Mouse (Mus musculus): ENCODE measurements around the gene Dock3. TPM values are rescaled to one million over a fixed set of nuclear protein-coding genes. Genes with fewer than 3 reads are reported as not detected.
"Not testable (repeated sequence)": the region's sequence is repeated elsewhere in the genome, so short reads cannot be mapped to it uniquely, and the experiment has no call there.

The Dock3 gene
- polyA plus RNA-seq, 1 experiment from 2014 or later = 23.4 TPM

- H3K4me3 ChIP-seq; H3K9ac ChIP-seq; H3K4me2 ChIP-seq; H3K9me3 ChIP-seq; H3K27ac ChIP-seq; ATAC-seq (replicated peaks); H3K4me1 ChIP-seq; H3K36me3 ChIP-seq (replicated peaks); H3K27me3 ChIP-seq (replicated peaks): not testable (repeated sequence)
- 93% methylated on average over 4 of the region's 4 CpGs for WGBS
These were observed 75.3 kb downstream of the Dock3 start for GRCm38 (mm10) chr9:107156388-107156787.

DNA sequence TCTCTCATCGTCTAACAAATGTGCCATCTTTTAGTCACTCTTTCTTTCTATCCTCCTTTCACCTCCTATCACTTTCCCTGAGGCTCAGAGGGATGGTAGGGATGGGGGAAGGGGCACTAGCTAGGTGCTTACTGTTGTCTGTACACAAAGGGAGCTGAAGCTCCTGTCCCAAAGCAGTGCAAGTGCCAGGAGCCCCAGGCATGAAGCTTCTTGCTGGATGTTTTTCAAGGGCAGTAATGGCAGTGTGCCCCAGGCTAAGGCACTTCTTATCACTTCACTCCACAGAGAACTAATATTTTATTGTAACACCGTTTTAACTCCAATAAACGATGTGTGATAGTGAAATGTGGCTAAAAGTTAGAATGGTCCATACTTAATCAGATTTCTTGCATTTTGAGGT, 118.9 kb downstream of the Dock3 start:
- no peak for ATAC-seq (replicated peaks)
- Histone ChIP-seq H3K36me3 (replicated peaks) (no peaks in the 10 kb centered on the region), H3K9ac (no peak overlapping the region), H3K27me3 (replicated peaks) (no peaks in the 10 kb centered on the region), H3K9me3 (no peaks in the 10 kb centered on the region), H3K4me1 (no peaks in the 10 kb centered on the region), H3K4me3 (no peak overlapping the region), H3K4me2 (no peak overlapping the region), H3K27ac (no peak overlapping the region)
- 61% methylated on average over 3 of the region's 3 CpGs for WGBS

DNA sequence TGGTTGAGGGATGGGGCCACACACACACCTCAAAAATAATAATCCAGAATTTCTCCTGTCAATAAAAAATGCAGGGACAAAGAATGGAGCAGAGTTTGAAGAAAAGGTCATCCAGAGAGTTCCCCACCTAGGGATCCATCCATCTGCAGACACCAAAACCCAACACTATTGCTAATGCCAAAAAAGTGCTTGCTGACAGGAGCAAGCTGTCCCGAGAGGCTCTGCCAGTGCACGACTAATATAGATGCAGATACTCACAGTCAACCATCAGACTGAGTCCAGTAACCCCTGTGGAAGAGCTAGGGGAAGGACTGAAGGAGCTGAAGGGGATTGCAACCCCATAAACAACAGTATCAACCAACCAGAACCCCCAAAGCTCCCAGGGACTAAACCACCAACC, 119.7 kb downstream of the Dock3 start:
- no peak overlapping the region for H3K4me2 ChIP-seq
- WGBS = 79% methylated on average over 2 of the region's 2 CpGs
- no peak overlapping the region for H3K27ac ChIP-seq
- no peak overlapping the region for H3K4me3 ChIP-seq
- H3K4me1 ChIP-seq = no peaks in the 10 kb centered on the region
- H3K9ac ChIP-seq = no peak overlapping the region
- H3K36me3 ChIP-seq (replicated peaks) = no peaks in the 10 kb centered on the region
- H3K27me3 ChIP-seq (replicated peaks) = no peaks in the 10 kb centered on the region
- no peaks in the 10 kb centered on the region for H3K9me3 ChIP-seq
- no peak for ATAC-seq (replicated peaks)

GRCm38 (mm10) chr9:107099487-107099886, 132.2 kb downstream of the Dock3 start:
- Histone ChIP-seq H3K27me3 (replicated peaks) (no peaks in the 10 kb centered on the region), H3K36me3 (replicated peaks) (no peaks in the 10 kb centered on the region), H3K27ac (no peak overlapping the region), H3K9ac (no peak overlapping the region), H3K4me3 (no peak overlapping the region), H3K9me3 (no peaks in the 10 kb centered on the region), H3K4me2 (no peak overlapping the region), H3K4me1 (no peaks in the 10 kb centered on the region)
- WGBS = 76% methylated on average over 6 of the region's 6 CpGs
- ATAC-seq (replicated peaks) = no peak

DNA sequence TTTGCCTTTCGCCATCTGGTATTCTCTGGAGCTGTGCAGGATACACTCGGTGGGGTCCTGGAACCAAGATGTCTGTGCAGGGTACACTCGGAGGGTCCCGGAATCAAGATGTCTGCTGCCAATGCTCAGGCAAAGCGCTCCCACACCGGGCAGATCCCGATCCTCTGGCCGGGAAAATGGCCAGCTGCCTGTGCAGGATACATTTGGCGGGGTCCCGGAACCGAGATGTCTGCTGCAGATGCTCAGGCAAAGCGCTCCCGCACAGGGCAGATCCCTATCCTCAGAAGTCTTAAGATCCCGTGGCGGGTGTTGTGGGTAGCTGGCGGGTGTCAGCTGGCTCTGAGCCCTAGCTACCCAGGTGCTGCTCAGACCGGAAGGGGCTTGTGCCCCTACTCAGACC, 142.3 kb downstream of the Dock3 start:
- H3K4me3 ChIP-seq; H3K4me2 ChIP-seq; H3K4me1 ChIP-seq; H3K27me3 ChIP-seq (replicated peaks); H3K27ac ChIP-seq; H3K36me3 ChIP-seq (replicated peaks); H3K9ac ChIP-seq; H3K9me3 ChIP-seq; ATAC-seq (replicated peaks): not testable (repeated sequence)
- 77% methylated on average over 17 of the region's 17 CpGs for whole genome bisulfite sequencing

DNA sequence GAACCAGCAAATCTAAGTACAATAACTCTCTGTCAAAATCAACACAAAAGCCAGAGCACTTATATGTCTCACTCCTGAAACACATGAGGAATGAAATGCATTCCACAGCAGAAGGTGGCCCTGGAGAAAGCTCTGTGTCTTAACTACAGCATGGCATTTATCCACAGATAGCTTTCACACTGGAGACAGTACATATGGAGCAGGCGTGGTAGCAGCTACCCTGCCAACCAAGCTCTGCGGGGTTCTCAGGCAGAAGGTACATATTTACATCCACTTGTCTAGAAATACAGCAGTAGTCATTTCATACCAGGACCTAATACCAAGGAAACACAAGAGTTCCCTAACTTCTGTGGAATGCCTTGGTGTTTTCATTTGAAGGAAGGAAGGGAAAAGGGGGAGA, 144.2 kb downstream of the Dock3 start:
- H3K36me3 ChIP-seq (replicated peaks) = no peaks in the 10 kb centered on the region
- no peak overlapping the region for H3K4me3 ChIP-seq
- 78% methylated on average over 2 of the region's 2 CpGs for WGBS
- ATAC-seq (replicated peaks) = no peak
- no peaks in the 10 kb centered on the region for H3K9me3 ChIP-seq
- no peak overlapping the region for H3K4me2 ChIP-seq
- H3K9ac ChIP-seq = no peak overlapping the region
- H3K27me3 ChIP-seq (replicated peaks) = no peaks in the 10 kb centered on the region
- H3K4me1 ChIP-seq = no peaks in the 10 kb centered on the region
- no peak overlapping the region for H3K27ac ChIP-seq

DNA sequence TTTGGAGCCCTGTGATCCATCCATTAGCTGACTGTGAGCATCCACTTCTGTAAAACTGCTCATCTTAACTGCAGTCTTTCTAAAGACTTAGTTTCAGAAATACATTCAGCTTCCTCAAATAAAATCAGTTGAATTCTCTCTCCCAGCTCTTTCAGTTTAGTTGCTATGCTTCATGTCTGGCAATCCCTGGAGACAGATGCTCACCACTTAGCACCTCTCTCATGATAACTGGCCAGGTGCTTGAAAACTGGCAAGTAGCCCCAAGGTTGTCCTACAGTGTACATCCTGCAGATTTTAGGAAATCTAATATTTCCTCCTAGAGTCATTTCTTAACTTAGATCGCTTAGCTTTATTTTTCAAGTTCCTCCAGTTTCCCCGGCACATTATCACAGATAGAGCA, 193.8 kb downstream of the Dock3 start:
- no peak for ATAC-seq (replicated peaks)
- no peak overlapping the region for H3K4me3 ChIP-seq
- no peaks in the 10 kb centered on the region for H3K9me3 ChIP-seq
- H3K27me3 ChIP-seq (replicated peaks) = no peaks in the 10 kb centered on the region
- H3K4me1 ChIP-seq = no peaks in the 10 kb centered on the region
- H3K36me3 ChIP-seq (replicated peaks) = no peaks in the 10 kb centered on the region
- 97% methylated on average over 2 of the region's 2 CpGs for WGBS
- H3K9ac ChIP-seq = no peak overlapping the region
- H3K27ac ChIP-seq = no peak overlapping the region
- H3K4me2 ChIP-seq = no peak overlapping the region

GRCm38 (mm10) chr9:107027586-107027985, 204.1 kb downstream of the Dock3 start:
- H3K27ac ChIP-seq = no peak overlapping the region
- no peak for ATAC-seq (replicated peaks)
- H3K9ac ChIP-seq = no peak overlapping the region
- H3K4me2 ChIP-seq = no peak overlapping the region
- H3K4me1 ChIP-seq = no peaks in the 10 kb centered on the region
- WGBS = 77% methylated on average over 2 of the region's 2 CpGs
- no peaks in the 10 kb centered on the region for H3K9me3 ChIP-seq
- H3K4me3 ChIP-seq = no peak overlapping the region
- H3K27me3 ChIP-seq (replicated peaks) = no peaks in the 10 kb centered on the region
- no peaks in the 10 kb centered on the region for H3K36me3 ChIP-seq (replicated peaks)

- 82% methylated on average over 4 of the region's 4 CpGs for WGBS
- no peak for ATAC-seq (replicated peaks)
- H3K4me2 ChIP-seq = no peak overlapping the region
These were observed 221.9 kb downstream of the Dock3 start for GRCm38 (mm10) chr9:107009841-107010240.

GRCm38 (mm10) chr9:107003187-107003586, 228.5 kb downstream of the Dock3 start:
- no peak overlapping the region for H3K9ac ChIP-seq
- no peaks in the 10 kb centered on the region for H3K27me3 ChIP-seq (replicated peaks)
- WGBS = 90% methylated on average over 2 of the region's 2 CpGs
- H3K4me1 ChIP-seq = no peaks in the 10 kb centered on the region
- no peak overlapping the region for H3K27ac ChIP-seq
- no peak overlapping the region for H3K4me3 ChIP-seq
- H3K4me2 ChIP-seq = no peak overlapping the region
- ATAC-seq (replicated peaks) = no peak
- H3K9me3 ChIP-seq = no peaks in the 10 kb centered on the region
- H3K36me3 ChIP-seq (replicated peaks) = 0 out of 2 replicates have a peak, but pooled peaks cover 8% of the 10 kb centered on the region

More at GRCm38 (mm10) chr9:107009841-107010240, 221.9 kb downstream of the Dock3 start:
- Histone ChIP-seq H3K9ac (no peak overlapping the region), H3K4me3 (no peak overlapping the region), H3K27ac (no peak overlapping the region), H3K4me1 (no peaks in the 10 kb centered on the region), H3K27me3 (replicated peaks) (no peaks in the 10 kb centered on the region), H3K9me3 (no peaks in the 10 kb centered on the region), H3K36me3 (replicated peaks) (0 out of 2 replicates have a peak, but pooled peaks cover 4% of the 10 kb centered on the region)

DNA sequence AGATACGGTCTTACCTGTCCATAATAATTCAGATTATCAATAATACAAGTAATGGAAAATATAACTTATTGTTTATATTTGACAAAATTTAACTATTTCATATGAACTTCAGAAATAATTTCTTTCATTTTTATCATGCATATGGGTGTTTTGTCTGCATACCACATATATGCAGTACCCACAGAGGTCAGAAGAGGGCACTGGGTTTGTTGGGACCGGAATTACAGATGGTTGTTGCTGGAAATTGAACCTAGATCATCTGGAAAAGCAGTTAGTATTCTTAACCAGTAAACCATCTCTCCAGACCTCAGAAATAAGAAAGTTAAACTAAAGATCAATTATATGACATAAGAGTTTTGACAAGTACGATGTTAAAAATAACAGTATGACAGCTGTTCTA, 261.0 kb downstream of the Dock3 start:
- H3K36me3 ChIP-seq (replicated peaks) = peaks cover 26% of the 10 kb centered on the region; the same call in 1 of the 2 replicates
- no peaks in the 10 kb centered on the region for H3K9me3 ChIP-seq
- no peak overlapping the region for H3K4me2 ChIP-seq
- no peak overlapping the region for H3K4me3 ChIP-seq
- no peaks in the 10 kb centered on the region for H3K27me3 ChIP-seq (replicated peaks)
- no peaks in the 10 kb centered on the region for H3K4me1 ChIP-seq
- WGBS = 67% methylated on average over 3 of the region's 3 CpGs
- no peak for ATAC-seq (replicated peaks)
- no peak overlapping the region for H3K27ac ChIP-seq
- H3K9ac ChIP-seq = no peak overlapping the region

- Histone ChIP-seq H3K27ac (no peak overlapping the region), H3K27me3 (replicated peaks) (no peaks in the 10 kb centered on the region), H3K4me1 (no peaks in the 10 kb centered on the region), H3K36me3 (replicated peaks) (peaks cover 20% of the 10 kb centered on the region; the same call in 1 of the 2 replicates), H3K4me3 (no peak overlapping the region), H3K9ac (no peak overlapping the region), H3K4me2 (no peak overlapping the region), H3K9me3 (no peaks in the 10 kb centered on the region)
- ATAC-seq (replicated peaks) = no peak
- 88% methylated on average over 1 of the region's 1 CpGs for WGBS
These were observed 273.3 kb downstream of the Dock3 start for GRCm38 (mm10) chr9:106958452-106958851.

DNA sequence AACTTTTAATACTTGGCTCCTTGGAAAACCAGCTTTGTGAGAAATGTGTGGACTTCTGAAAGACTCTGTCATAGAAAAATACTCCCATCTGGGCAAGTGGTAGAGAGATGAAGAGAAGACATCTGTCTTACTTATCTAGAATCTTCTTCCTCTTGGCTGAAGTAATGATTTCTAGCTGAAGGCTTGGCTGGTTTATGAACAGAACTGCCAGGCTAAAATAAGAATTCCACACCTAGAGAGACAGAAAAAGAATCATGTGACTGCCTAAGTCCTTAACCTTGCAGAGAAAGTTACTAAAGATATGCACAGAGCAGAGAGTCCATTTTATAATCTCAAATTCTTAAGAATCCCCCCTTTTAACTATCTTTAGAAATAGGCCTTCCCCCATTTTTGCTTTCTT, 276.2 kb downstream of the Dock3 start:
- Histone ChIP-seq H3K27me3 (replicated peaks) (no peaks in the 10 kb centered on the region), H3K36me3 (replicated peaks) (peaks cover 33% of the 10 kb centered on the region; the same call in 1 of the 2 replicates), H3K27ac (no peak overlapping the region), H3K9me3 (no peaks in the 10 kb centered on the region), H3K4me2 (no peak overlapping the region), H3K4me1 (no peaks in the 10 kb centered on the region), H3K4me3 (no peak overlapping the region), H3K9ac (no peak overlapping the region)
- ATAC-seq (replicated peaks) = no peak

- Histone ChIP-seq H3K4me1 (no peaks in the 10 kb centered on the region), H3K9ac (no peak overlapping the region), H3K36me3 (replicated peaks) (peaks cover 44% of the 10 kb centered on the region), H3K9me3 (no peaks in the 10 kb centered on the region), H3K27ac (no peak overlapping the region), H3K4me3 (no peak overlapping the region), H3K4me2 (no peak overlapping the region), H3K27me3 (replicated peaks) (no peaks in the 10 kb centered on the region)
- WGBS = 89% methylated on average over 1 of the region's 1 CpGs
- no peak for ATAC-seq (replicated peaks)
These were observed 296.7 kb downstream of the Dock3 start for GRCm38 (mm10) chr9:106934998-106935397.
